Mouse (Mus musculus) limb, embryonic 14.5 days (tissue): Measurements from ENCODE around the gene Zim1. TPM values are rescaled to one million over a fixed set of nuclear protein-coding genes. Genes with fewer than 3 reads are reported as not detected.

ENCODE experiments used
- ATAC-seq: fragments of 200-750 bp; cut with Nextera tagmentation; 2 replicates; pipeline ENCODE4 v1.8.0; 2017; ENCODE audit warnings: low read depth, moderate number of reproducible peaks, moderate TSS enrichment; ENCODE audit not compliant: low FRiP score
- DNase-seq: peaks from one replicate; pipeline ENCODE4 v3.0.0-alpha.2; 2015; ENCODE audit warnings: low spot score
- H3K27ac ChIP-seq: fragments of 300-500 bp; sonication (generic); replicated peaks from 2 replicates; pipeline ENCODE4 v1.5.1; 2014; ENCODE audit warnings: low read depth, mild to moderate bottlenecking, low read length, moderate library complexity, mixed read lengths
- H3K27me3 ChIP-seq: fragments of 300-500 bp; sonication (generic); 2 replicates; pipeline ENCODE4 v1.6.1; 2014; ENCODE audit warnings: low read length, mixed read lengths; ENCODE audit not compliant: control insufficient read depth, insufficient read depth
- H3K36me3 ChIP-seq: fragments of 300-500 bp; sonication (generic); 2 replicates; pipeline ENCODE4 v1.6.1; 2014; ENCODE audit warnings: mild to moderate bottlenecking, low read length, moderate library complexity, mixed read lengths; ENCODE audit not compliant: control insufficient read depth, insufficient read depth
- H3K4me1 ChIP-seq: fragments of 300-500 bp; sonication (generic); 2 replicates; pipeline ENCODE4 v1.6.1; 2014; ENCODE audit warnings: antibody characterized with exemption, low read length, mixed read lengths; ENCODE audit not compliant: control insufficient read depth, insufficient read depth
- H3K4me2 ChIP-seq: fragments of 300-500 bp; sonication (generic); replicated peaks from 2 replicates; pipeline ENCODE4 v1.6.1; 2014; ENCODE audit warnings: low read depth, mild to moderate bottlenecking, low read length, moderate library complexity; ENCODE audit not compliant: severe bottlenecking
- H3K4me3 ChIP-seq: fragments of 300-500 bp; sonication (generic); replicated peaks from 2 replicates; pipeline ENCODE4 v1.5.1; 2014; ENCODE audit warnings: low read length
- H3K9ac ChIP-seq: fragments of 300-500 bp; sonication (generic); 2 replicates; pipeline ENCODE4 v1.6.1; 2014; ENCODE audit warnings: mild to moderate bottlenecking, low read depth, low read length, moderate library complexity; ENCODE audit not compliant: severe bottlenecking
- H3K9me3 ChIP-seq: fragments of 300-500 bp; sonication (generic); 2 replicates; pipeline ENCODE4 v1.6.1; 2016; ENCODE audit warnings: low read length; ENCODE audit not compliant: control insufficient read depth
- POLR2A ChIP-seq: fragments of 200-500 bp; IDR thresholded peaks from 2 replicates; pipeline ENCODE4 v1.8.0; 2012; ENCODE audit warnings: inconsistent platforms, mild to moderate bottlenecking, moderate library complexity, borderline replicate concordance; ENCODE audit not compliant: insufficient read depth, insufficient read length; ENCODE audit errors: extremely low read depth
- WGBS: fragments of 180-500 bp; shearing (Covaris S2); extraction: QIAGEN DNeasy Blood & Tissue Kit; methylation state at CpG from one replicate; pipeline ENCODE4 v1.1.7; 2014; 5-methylcytosine and 5-hydroxymethylcytosine counted together
- polyA plus RNA-seq, 2 experiments: library from polyadenylated mRNA; depleted of rRNA in 1 of 2; stranded (reverse) in 1 of 2; unstranded in 1 of 2; fragments of >200 nt; fragmentation: Nextera tagmentation in 1 of 2; extraction: Ambion mirVana in 1 of 2; gene quantifications; 2 replicates each; pipeline versions ENCODE4 v1.2.1 to v1.2.3; 2012 to 2014

The Zim1 gene
- polyA plus RNA-seq, 2 experiments: 14.3 to 72.6 TPM

- H3K4me2 ChIP-seq: peak overlapping the region; percentile 38
- no peaks in the 10 kb centered on the region for H3K27me3 ChIP-seq
- H3K27ac ChIP-seq: peak overlapping the region; percentile 80
- TF ChIP-seq POLR2A: no peak
- DNase-seq (peak; percentile 52), ATAC-seq (no peak)
- H3K9ac ChIP-seq: peak overlapping the region; percentile 60
- peaks cover 38% of the 10 kb centered on the region for H3K9me3 ChIP-seq
- no peaks in the 10 kb centered on the region for H3K4me1 ChIP-seq
- H3K36me3 ChIP-seq: peaks cover 7% of the 10 kb centered on the region; the same call in 1 of the 2 replicates
- peak overlapping the region; percentile 57 for H3K4me3 ChIP-seq
- 51% methylated on average over 15 of the region's 15 CpGs for WGBS
Measured at GRCm38 (mm10) chr7:6730801-6731200, 34.6 kb upstream of the Zim1 start.

GRCm38 (mm10) chr7:6730241-6730640 is 34.0 kb upstream of the Zim1 start, which contains the start of the genes Peg3 and Usp29:
Peg3 (minus strand) TSS chr7:6730431.
Usp29 (plus strand) TSS chr7:6730578.
- peaks cover 38% of the 10 kb centered on the region for H3K9me3 ChIP-seq
- no peaks in the 10 kb centered on the region for H3K27me3 ChIP-seq
- H3K4me3 ChIP-seq: peak within 1 kb of the TSS; percentile 57
- DNase-seq (peak; percentile 94), ATAC-seq (peak; percentile 65)
- H3K36me3 ChIP-seq: peaks cover 11% of the 10 kb centered on the region
- 50% methylated on average over 24 of the region's 24 CpGs for WGBS
- peak within 1 kb of the TSS; percentile 38 for H3K4me2 ChIP-seq
- H3K4me1 ChIP-seq: no peaks in the 10 kb centered on the region
- H3K27ac ChIP-seq: peak within 1 kb of the TSS; percentile 89
- TF ChIP-seq POLR2A: peak; percentile 91; the same call in 1 of the 2 replicates
- H3K9ac ChIP-seq: peak within 1 kb of the TSS; percentile 66

- 52% methylated on average over 37 of the region's 37 CpGs for WGBS
- peak overlapping the region; percentile 41 for H3K4me2 ChIP-seq
- peak overlapping the region; percentile 66 for H3K9ac ChIP-seq
- TF ChIP-seq POLR2A: 0 out of 2 replicates have a peak, but pooled peaks have one; percentile 34
- DNase-seq: peak; percentile 97
- no peaks in the 10 kb centered on the region for H3K27me3 ChIP-seq
- peak; percentile 64 for ATAC-seq
- H3K9me3 ChIP-seq: peaks cover 38% of the 10 kb centered on the region
- peak overlapping the region; percentile 89 for H3K27ac ChIP-seq
- peak overlapping the region; percentile 57 for H3K4me3 ChIP-seq
- H3K4me1 ChIP-seq: no peaks in the 10 kb centered on the region
- H3K36me3 ChIP-seq: peaks cover 21% of the 10 kb centered on the region
Measured at GRCm38 (mm10) chr7:6729061-6729817, 33.0 kb upstream of the Zim1 start.

- H3K9me3 ChIP-seq: peaks cover 38% of the 10 kb centered on the region
- H3K4me1 ChIP-seq: no peaks in the 10 kb centered on the region
- no peaks in the 10 kb centered on the region for H3K27me3 ChIP-seq
- H3K27ac ChIP-seq: peak overlapping the region; percentile 63
- peak; percentile 79 for ATAC-seq
- 50% methylated on average over 19 of the region's 19 CpGs for WGBS
- peaks cover 24% of the 10 kb centered on the region for H3K36me3 ChIP-seq
- peak; percentile 95 for DNase-seq
- H3K9ac ChIP-seq: no peak overlapping the region
- H3K4me3 ChIP-seq: peak overlapping the region; percentile 57
- no peak for TF ChIP-seq POLR2A
- peak overlapping the region; percentile 41 for H3K4me2 ChIP-seq
Measured at GRCm38 (mm10) chr7:6728263-6728931, 32.1 kb upstream of the Zim1 start.

- Histone ChIP-seq H3K4me1 (no peaks in the 10 kb centered on the region), H3K27ac (peak overlapping the region; percentile 63), H3K9me3 (peaks cover 38% of the 10 kb centered on the region), H3K9ac (no peak overlapping the region), H3K27me3 (no peaks in the 10 kb centered on the region), H3K36me3 (peaks cover 30% of the 10 kb centered on the region), H3K4me2 (peak overlapping the region; percentile 41), H3K4me3 (peak overlapping the region; percentile 57)
- peak; percentile 83 for DNase-seq
- 58% methylated on average over 19 of the region's 19 CpGs for WGBS
- ATAC-seq: peak; percentile 24
- TF ChIP-seq POLR2A: no peak
Measured at GRCm38 (mm10) chr7:6727351-6728121, 31.3 kb upstream of the Zim1 start.
